Mouse (Mus musculus) limb, embryonic 14.5 days (tissue): ENCODE results near the gene Sirt4. TPM values are rescaled to one million over a fixed set of nuclear protein-coding genes. Genes with fewer than 3 reads are reported as not detected.

Source experiments
- ATAC-seq: fragments of 200-750 bp; cut with Nextera tagmentation; 2 replicates; pipeline ENCODE4 v1.8.0; 2017; ENCODE audit warnings: low read depth, moderate number of reproducible peaks, moderate TSS enrichment; ENCODE audit not compliant: low FRiP score
- DNase-seq: peaks from one replicate; pipeline ENCODE4 v3.0.0-alpha.2; 2015; ENCODE audit warnings: low spot score
- H3K27ac ChIP-seq: fragments of 300-500 bp; sonication (generic); replicated peaks from 2 replicates; pipeline ENCODE4 v1.5.1; 2014; ENCODE audit warnings: low read depth, mild to moderate bottlenecking, low read length, moderate library complexity, mixed read lengths
- H3K27me3 ChIP-seq: fragments of 300-500 bp; sonication (generic); 2 replicates; pipeline ENCODE4 v1.6.1; 2014; ENCODE audit warnings: low read length, mixed read lengths; ENCODE audit not compliant: control insufficient read depth, insufficient read depth
- H3K36me3 ChIP-seq: fragments of 300-500 bp; sonication (generic); 2 replicates; pipeline ENCODE4 v1.6.1; 2014; ENCODE audit warnings: mild to moderate bottlenecking, low read length, moderate library complexity, mixed read lengths; ENCODE audit not compliant: control insufficient read depth, insufficient read depth
- H3K4me1 ChIP-seq: fragments of 300-500 bp; sonication (generic); 2 replicates; pipeline ENCODE4 v1.6.1; 2014; ENCODE audit warnings: antibody characterized with exemption, low read length, mixed read lengths; ENCODE audit not compliant: control insufficient read depth, insufficient read depth
- H3K4me2 ChIP-seq: fragments of 300-500 bp; sonication (generic); replicated peaks from 2 replicates; pipeline ENCODE4 v1.6.1; 2014; ENCODE audit warnings: low read depth, mild to moderate bottlenecking, low read length, moderate library complexity; ENCODE audit not compliant: severe bottlenecking
- H3K4me3 ChIP-seq: fragments of 300-500 bp; sonication (generic); replicated peaks from 2 replicates; pipeline ENCODE4 v1.5.1; 2014; ENCODE audit warnings: low read length
- H3K9ac ChIP-seq: fragments of 300-500 bp; sonication (generic); 2 replicates; pipeline ENCODE4 v1.6.1; 2014; ENCODE audit warnings: mild to moderate bottlenecking, low read depth, low read length, moderate library complexity; ENCODE audit not compliant: severe bottlenecking
- H3K9me3 ChIP-seq: fragments of 300-500 bp; sonication (generic); 2 replicates; pipeline ENCODE4 v1.6.1; 2016; ENCODE audit warnings: low read length; ENCODE audit not compliant: control insufficient read depth
- POLR2A ChIP-seq: fragments of 200-500 bp; IDR thresholded peaks from 2 replicates; pipeline ENCODE4 v1.8.0; 2012; ENCODE audit warnings: inconsistent platforms, mild to moderate bottlenecking, moderate library complexity, borderline replicate concordance; ENCODE audit not compliant: insufficient read depth, insufficient read length; ENCODE audit errors: extremely low read depth
- WGBS: fragments of 180-500 bp; shearing (Covaris S2); extraction: QIAGEN DNeasy Blood & Tissue Kit; methylation state at CpG from one replicate; pipeline ENCODE4 v1.1.7; 2014; 5-methylcytosine and 5-hydroxymethylcytosine counted together
- polyA plus RNA-seq, 2 experiments: library from polyadenylated mRNA; depleted of rRNA in 1 of 2; stranded (reverse) in 1 of 2; unstranded in 1 of 2; fragments of >200 nt; fragmentation: Nextera tagmentation in 1 of 2; extraction: Ambion mirVana in 1 of 2; gene quantifications; 2 replicates each; pipeline versions ENCODE4 v1.2.1 to v1.2.3; 2012 to 2014

The Sirt4 gene
- polyA plus RNA-seq, 2 experiments = 20.4 to 69.2 TPM

- no peak overlapping the region for H3K4me3 ChIP-seq
- ATAC-seq (no peak; the same call in 1 of the 2 replicates), DNase-seq (no peak)
- 0 out of 2 replicates have a peak, but pooled peaks cover 3% of the 10 kb centered on the region for H3K36me3 ChIP-seq
- no peaks in the 10 kb centered on the region for H3K27me3 ChIP-seq
- peak overlapping the region; percentile 26; the same call in 1 of the 2 replicates for H3K9ac ChIP-seq
- peak overlapping the region; percentile 36 for H3K4me2 ChIP-seq
- TF ChIP-seq POLR2A = no peak
- H3K4me1 ChIP-seq = peaks cover 55% of the 10 kb centered on the region
- no peaks in the 10 kb centered on the region for H3K9me3 ChIP-seq
- peak overlapping the region; percentile 71; the same call in 1 of the 2 replicates for H3K27ac ChIP-seq
- 61% methylated on average over 12 of the region's 12 CpGs for WGBS
These were observed 39.9 kb upstream of the Sirt4 start for GRCm38 (mm10) chr5:115524471-115524870.

DNA sequence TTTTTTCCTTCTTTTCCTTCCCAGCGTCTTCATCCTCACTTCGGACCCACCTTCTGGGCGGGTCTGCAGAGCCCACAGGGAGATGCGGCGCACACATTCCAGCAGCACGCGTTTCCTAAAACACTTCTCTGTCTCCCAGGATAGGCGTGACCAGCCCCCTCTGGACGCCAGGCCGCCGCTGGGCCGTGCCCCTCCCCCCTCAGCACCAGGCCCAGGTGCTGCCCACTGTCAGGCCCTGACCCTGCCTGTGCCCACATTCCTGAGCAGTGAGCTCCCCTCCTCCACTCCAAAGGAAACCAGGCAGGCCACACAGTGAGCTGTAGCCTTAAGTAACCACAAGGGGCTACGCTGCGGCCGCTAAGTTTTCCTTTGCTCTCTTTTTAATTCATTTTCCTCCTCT, 39.4 kb upstream of the Sirt4 start:
- ATAC-seq (peak; percentile 48; the same call in 1 of the 2 replicates), DNase-seq (no peak)
- peaks cover 50% of the 10 kb centered on the region for H3K4me1 ChIP-seq
- no peaks in the 10 kb centered on the region for H3K27me3 ChIP-seq
- peak overlapping the region; percentile 36 for H3K4me2 ChIP-seq
- no peaks in the 10 kb centered on the region for H3K9me3 ChIP-seq
- H3K36me3 ChIP-seq = 0 out of 2 replicates have a peak, but pooled peaks cover 3% of the 10 kb centered on the region
- 8% methylated on average over 15 of the region's 15 CpGs for WGBS
- no peak for TF ChIP-seq POLR2A
- 0 out of 2 replicates have a peak overlapping the region, but pooled peaks have one; percentile 13 for H3K4me3 ChIP-seq
- peak overlapping the region; percentile 26; the same call in 1 of the 2 replicates for H3K9ac ChIP-seq
- H3K27ac ChIP-seq = peak overlapping the region; percentile 71

DNA sequence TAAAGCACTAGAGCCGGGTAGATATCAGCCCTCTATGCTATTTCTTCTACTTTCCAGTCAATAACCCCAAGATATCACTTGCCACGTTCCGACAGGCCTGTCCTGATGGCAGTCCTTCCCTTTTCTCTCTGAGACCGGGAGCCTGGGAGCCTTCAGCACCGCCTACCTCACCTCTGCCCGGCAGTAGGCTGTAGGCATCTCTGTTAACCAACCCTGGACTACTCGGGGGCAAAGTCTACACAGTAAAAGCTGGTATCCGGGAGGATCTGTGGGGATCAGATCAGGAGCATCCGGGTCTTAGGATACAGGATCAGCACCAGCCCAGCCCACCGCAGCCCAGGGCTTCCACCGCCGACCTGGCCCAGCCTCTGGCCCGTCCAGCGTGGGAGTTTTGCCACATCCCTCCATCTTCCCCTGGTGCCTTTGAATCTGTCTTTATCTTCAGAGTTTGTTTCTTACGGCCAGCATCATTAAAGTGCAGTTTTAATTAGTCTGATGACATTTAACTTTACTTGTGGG, 38.5 kb upstream of the Sirt4 start:
- Histone ChIP-seq H3K27ac (no peak overlapping the region; the same call in 1 of the 2 replicates), H3K4me2 (no peak overlapping the region), H3K9ac (no peak overlapping the region), H3K9me3 (no peaks in the 10 kb centered on the region), H3K4me3 (no peak overlapping the region), H3K36me3 (peaks cover 3% of the 10 kb centered on the region; the same call in 1 of the 2 replicates), H3K4me1 (peaks cover 49% of the 10 kb centered on the region), H3K27me3 (no peaks in the 10 kb centered on the region)
- no peak for TF ChIP-seq POLR2A
- WGBS = 65% methylated on average over 15 of the region's 15 CpGs
- ATAC-seq = no peak
- no peak for DNase-seq

DNA sequence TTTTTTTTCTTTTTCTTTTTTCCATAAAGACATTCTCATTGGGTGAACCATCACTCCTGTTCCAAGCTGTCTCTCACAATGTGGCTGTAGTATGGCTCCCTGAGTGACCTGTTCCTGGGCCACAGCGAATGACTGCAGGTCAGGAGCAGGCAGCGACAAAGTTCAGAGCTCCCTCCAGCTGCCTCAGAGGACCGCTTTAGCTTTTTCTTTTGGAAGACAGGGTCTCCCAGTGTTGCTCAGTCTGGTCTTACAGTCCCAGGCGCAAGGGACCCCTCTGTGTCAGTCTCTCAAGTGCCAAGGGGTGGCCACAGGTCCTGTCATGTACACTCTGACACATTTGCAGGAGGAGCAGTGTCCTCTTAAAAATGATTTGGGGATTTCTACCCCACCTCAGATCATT, 38.0 kb upstream of the Sirt4 start:
- 76% methylated on average over 4 of the region's 4 CpGs for WGBS
- Histone ChIP-seq H3K36me3 (peaks cover 3% of the 10 kb centered on the region; the same call in 1 of the 2 replicates), H3K4me3 (no peak overlapping the region), H3K4me1 (peaks cover 49% of the 10 kb centered on the region), H3K4me2 (no peak overlapping the region), H3K27ac (peak overlapping the region; percentile 63; the same call in 1 of the 2 replicates), H3K9ac (no peak overlapping the region), H3K27me3 (no peaks in the 10 kb centered on the region), H3K9me3 (no peaks in the 10 kb centered on the region)
- DNase-seq (no peak), ATAC-seq (no peak)
- no peak for TF ChIP-seq POLR2A

- Histone ChIP-seq H3K9ac (no peak overlapping the region), H3K27ac (peak overlapping the region; percentile 59), H3K27me3 (no peaks in the 10 kb centered on the region), H3K4me2 (no peak overlapping the region), H3K9me3 (no peaks in the 10 kb centered on the region), H3K36me3 (peaks cover 3% of the 10 kb centered on the region; the same call in 1 of the 2 replicates), H3K4me3 (no peak overlapping the region), H3K4me1 (peaks cover 49% of the 10 kb centered on the region)
- no peak for TF ChIP-seq POLR2A
- 45% methylated on average over 19 of the region's 21 CpGs for WGBS
- DNase-seq (no peak), ATAC-seq (peak; percentile 39; the same call in 1 of the 2 replicates)
These were observed 37.3 kb upstream of the Sirt4 start for GRCm38 (mm10) chr5:115521553-115522461.
